Mouse (Mus musculus) C2C12 (cell line): ENCODE results near the gene Rars. TPM values are rescaled to one million over a fixed set of nuclear protein-coding genes. Genes with fewer than 3 reads are reported as not detected.

Experiments
- H3K27me3 ChIP-seq: one replicate; pipeline ENCODE4 v1.6.1; 2011; ENCODE audit not compliant: control insufficient read depth, insufficient read depth, insufficient read length
- H3K36me3 ChIP-seq: one replicate; pipeline ENCODE4 v1.6.1; 2011; ENCODE audit not compliant: control insufficient read depth, insufficient read depth
- H3K4me3 ChIP-seq: one replicate; pipeline ENCODE4 v1.5.1; 2011; ENCODE audit warnings: mild to moderate bottlenecking, control low read depth; ENCODE audit not compliant: poor library complexity, insufficient read depth, severe bottlenecking
- H3K79me2 ChIP-seq: one replicate; pipeline ENCODE4 v1.6.1; 2011; ENCODE audit not compliant: control insufficient read depth, insufficient read depth
- H3K79me3 ChIP-seq: one replicate; pipeline ENCODE4 v1.6.1; 2011; ENCODE audit warnings: low read depth, control low read depth
- H3ac ChIP-seq: one replicate; pipeline ENCODE3; 2011; ENCODE audit warnings: low read depth; ENCODE audit not compliant: control insufficient read depth, insufficient read length
- CEBPB ChIP-seq: IDR thresholded peaks from one replicate; pipeline ENCODE4 v1.6.1; 2011; ENCODE audit warnings: low read depth, mild to moderate bottlenecking, control low read depth, moderate library complexity
- CTCF ChIP-seq: IDR thresholded peaks from one replicate; pipeline ENCODE4 v1.5.1; 2011; ENCODE audit not compliant: control insufficient read depth, insufficient read depth, insufficient read length
- FOSL1 ChIP-seq: IDR thresholded peaks from one replicate; pipeline ENCODE4 v1.8.0; 2011; ENCODE audit warnings: mild to moderate bottlenecking, low read length; ENCODE audit not compliant: poor library complexity, insufficient read depth, severe bottlenecking
- MAX ChIP-seq: IDR thresholded peaks from one replicate; pipeline ENCODE4 v1.6.1; 2011; ENCODE audit warnings: mild to moderate bottlenecking, control low read depth
- MYOD1 ChIP-seq: IDR thresholded peaks from one replicate; pipeline ENCODE4 v1.6.1; 2011; ENCODE audit warnings: low read depth; ENCODE audit not compliant: control insufficient read depth, insufficient read length
- MYOG ChIP-seq: IDR thresholded peaks from one replicate; pipeline ENCODE4 v1.6.1; 2011; ENCODE audit not compliant: control insufficient read depth, insufficient read length; ENCODE audit errors: extremely low read depth
- USF1 ChIP-seq: IDR thresholded peaks from one replicate; pipeline ENCODE4 v1.6.1; 2011; ENCODE audit warnings: low read depth, mild to moderate bottlenecking, control low read depth, moderate library complexity
- polyA plus RNA-seq: library from polyadenylated mRNA; unstranded; fragments of >200 nt; fragmentation: generic; extraction: Trizol; gene quantifications from one replicate; pipeline ENCODE4 v1.2.1, GENCODE M21; 2012; ENCODE audit warnings: missing spikeins

The Rars gene
- polyA plus RNA-seq, 1 experiment: 87.1 TPM

GRCm38 (mm10) chr11:35784002-35784401 is 50.3 kb downstream of the Rars start:
- peaks cover 33% of the 10 kb centered on the region for H3K79me2 ChIP-seq
- H3K36me3 ChIP-seq: peaks cover 94% of the 10 kb centered on the region
- no peak overlapping the region for H3ac ChIP-seq
- peaks cover 39% of the 10 kb centered on the region for H3K79me3 ChIP-seq
- TF ChIP-seq FOSL1 (no peak), CEBPB (no peak), USF1 (no peak), CTCF (no peak), MAX (no peak), MYOG (no peak), MYOD1 (no peak)
- no peaks in the 10 kb centered on the region for H3K27me3 ChIP-seq
- H3K4me3 ChIP-seq: no peak overlapping the region

DNA sequence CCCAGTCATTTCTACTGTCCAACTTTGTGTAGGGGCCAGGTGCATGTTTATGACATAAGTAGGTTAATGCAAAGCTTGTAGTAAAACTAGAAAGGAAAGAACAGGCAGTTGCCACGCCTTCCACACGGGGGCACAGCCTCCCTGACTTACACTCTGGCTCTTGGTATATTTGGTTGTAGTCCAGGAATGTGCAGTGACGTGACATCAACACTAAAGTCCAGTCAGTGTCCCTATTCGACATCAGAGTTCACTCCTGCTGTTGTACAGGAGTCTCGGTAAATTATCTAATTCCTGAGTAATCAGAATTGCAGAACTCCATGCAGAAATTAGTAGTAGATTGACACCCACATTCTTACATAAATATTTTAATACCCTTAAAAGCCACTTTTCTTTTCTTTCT is 51.3 kb downstream of the Rars start:
- Histone ChIP-seq H3K27me3 (no peaks in the 10 kb centered on the region), H3K79me3 (peaks cover 46% of the 10 kb centered on the region), H3K36me3 (peaks cover 96% of the 10 kb centered on the region), H3ac (no peak overlapping the region), H3K4me3 (no peak overlapping the region), H3K79me2 (peaks cover 43% of the 10 kb centered on the region)
- TF ChIP-seq CTCF (no peak), MYOD1 (no peak), MYOG (no peak), CEBPB (no peak), USF1 (no peak), MAX (no peak), FOSL1 (no peak)

GRCm38 (mm10) chr11:35782444-35782843 is 51.9 kb downstream of the Rars start:
- Histone ChIP-seq H3K79me3 (peaks cover 47% of the 10 kb centered on the region), H3ac (no peak overlapping the region), H3K36me3 (peaks cover 98% of the 10 kb centered on the region), H3K79me2 (peaks cover 49% of the 10 kb centered on the region), H3K27me3 (no peaks in the 10 kb centered on the region), H3K4me3 (no peak overlapping the region)
- no peak for TF ChIP-seq MAX
- no peak for TF ChIP-seq CEBPB
- no peak for TF ChIP-seq FOSL1
- no peak for TF ChIP-seq MYOD1
- no peak for TF ChIP-seq USF1
- TF ChIP-seq CTCF: no peak
- no peak for TF ChIP-seq MYOG

GRCm38 (mm10) chr11:35780336-35780735 is 54.0 kb downstream of the Rars start:
- H3K27me3 ChIP-seq: no peaks in the 10 kb centered on the region
- no peak overlapping the region for H3K4me3 ChIP-seq
- no peak overlapping the region for H3ac ChIP-seq
- peaks cover 95% of the 10 kb centered on the region for H3K36me3 ChIP-seq
- peaks cover 70% of the 10 kb centered on the region for H3K79me2 ChIP-seq
- TF ChIP-seq MYOD1 (no peak), CTCF (no peak), USF1 (no peak), FOSL1 (no peak), MAX (no peak), MYOG (no peak), CEBPB (no peak)
- H3K79me3 ChIP-seq: peaks cover 63% of the 10 kb centered on the region

GRCm38 (mm10) chr11:35776452-35776851 is 57.9 kb downstream of the Rars start:
- H3K4me3 ChIP-seq: no peak overlapping the region
- peaks cover 84% of the 10 kb centered on the region for H3K79me3 ChIP-seq
- no peaks in the 10 kb centered on the region for H3K27me3 ChIP-seq
- no peak for TF ChIP-seq MYOG
- peak; percentile 85 for TF ChIP-seq CEBPB
- peaks cover 73% of the 10 kb centered on the region for H3K36me3 ChIP-seq
- peaks cover 100% of the 10 kb centered on the region for H3K79me2 ChIP-seq
- no peak overlapping the region for H3ac ChIP-seq

GRCm38 (mm10) chr11:35775606-35776005 is 58.7 kb downstream of the Rars start:
- Histone ChIP-seq H3K4me3 (no peak overlapping the region), H3K36me3 (peaks cover 64% of the 10 kb centered on the region), H3K79me2 (peaks cover 100% of the 10 kb centered on the region), H3K79me3 (peaks cover 84% of the 10 kb centered on the region), H3K27me3 (no peaks in the 10 kb centered on the region), H3ac (no peak overlapping the region)
- TF ChIP-seq CTCF (no peak), MAX (no peak), MYOD1 (no peak), USF1 (no peak), FOSL1 (no peak), MYOG (no peak), CEBPB (no peak)
